Mouse (Mus musculus): ENCODE results near the gene Ankrd45.
A peak's percentile ranks its signal among the peaks of the same experiment; 100 is the strongest.
"Not testable (repeated sequence)": the region's sequence is repeated elsewhere in the genome, so short reads cannot be mapped to it uniquely, and the experiment has no call there.

Ankrd45 gene

GRCm38 (mm10) chr1:161190253-161190910, 47.9 kb downstream of the Ankrd45 start:
- no peak for DNase-seq

- DNase-seq, result peak; percentile 90
Measured at GRCm38 (mm10) chr1:161195541-161196351, 53.3 kb downstream of the Ankrd45 start.

DNA sequence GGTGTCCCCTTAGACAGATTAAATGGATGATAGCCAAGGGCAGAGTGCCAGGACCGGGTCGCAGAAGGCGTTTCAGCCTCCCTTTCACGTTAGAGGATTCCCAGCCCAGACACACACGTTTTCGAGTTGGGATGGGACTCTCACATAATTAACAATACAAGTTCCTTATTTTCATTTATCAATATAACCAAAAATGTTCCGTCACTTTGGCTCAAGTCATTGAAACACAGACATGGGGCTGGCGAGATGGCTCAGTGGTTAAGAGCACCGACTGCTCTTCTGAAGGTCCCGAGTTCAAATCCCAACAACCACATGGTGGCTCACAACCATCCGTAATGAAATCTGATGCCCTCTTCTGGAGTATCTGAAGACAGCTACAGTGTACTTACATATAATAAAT, 53.9 kb downstream of the Ankrd45 start:
- DNase-seq, result not testable (repeated sequence)

DNA sequence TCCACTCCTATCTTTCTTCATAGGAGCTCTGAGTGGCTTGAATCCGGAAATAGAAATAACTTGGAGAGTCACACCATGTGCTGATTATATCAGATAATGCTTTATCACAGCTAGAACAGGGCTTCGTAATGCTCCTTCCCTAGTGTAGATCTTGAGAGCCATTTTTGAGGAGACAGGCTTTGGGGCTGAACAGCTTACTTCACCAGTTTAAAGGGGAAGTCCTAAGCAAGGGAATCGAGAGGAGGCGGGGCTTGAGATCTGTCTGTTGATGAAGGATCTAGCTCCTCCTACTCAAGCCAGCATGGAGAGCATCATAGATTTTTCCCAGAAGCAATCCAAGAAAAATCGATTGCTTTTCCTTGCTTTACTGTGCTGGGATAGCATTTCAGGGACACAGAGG, 57.4 kb downstream of the Ankrd45 start:
- DNase-seq, result no peak

- peak; percentile 20 for DNase-seq
Measured at GRCm38 (mm10) chr1:161214465-161214864, 72.0 kb downstream of the Ankrd45 start.

GRCm38 (mm10) chr1:161219816-161220215, 77.3 kb downstream of the Ankrd45 start:
- DNase-seq, result no peak
